Mouse (Mus musculus) heart, embryonic 16.5 days (tissue): Measurements from ENCODE around the gene Olfr1249. TPM values are rescaled to one million over a fixed set of nuclear protein-coding genes. Genes with fewer than 3 reads are reported as not detected.
"Not testable (repeated sequence)": the region's sequence is repeated elsewhere in the genome, so short reads cannot be mapped to it uniquely, and the experiment has no call there.

ENCODE experiments used
- ATAC-seq: fragments of 200-750 bp; cut with Nextera tagmentation; replicated peaks from 2 replicates; pipeline ENCODE4 v1.8.0; 2017; ENCODE audit warnings: moderate number of reproducible peaks; ENCODE audit not compliant: insufficient read depth, low FRiP score; ENCODE audit errors: extremely low read depth
- H3K27ac ChIP-seq: fragments of 300-500 bp; sonication (generic); 2 replicates; pipeline ENCODE4 v1.5.1; 2014; ENCODE audit warnings: mild to moderate bottlenecking, low read length, control low read depth, moderate library complexity
- H3K27me3 ChIP-seq: fragments of 300-500 bp; sonication (generic); 2 replicates; pipeline ENCODE4 v1.6.1; 2014; ENCODE audit warnings: low read length, mixed read lengths; ENCODE audit not compliant: control insufficient read depth, insufficient read depth
- H3K36me3 ChIP-seq: fragments of 300-500 bp; sonication (generic); 2 replicates; pipeline ENCODE4 v1.6.1; 2014; ENCODE audit not compliant: control insufficient read depth, insufficient read depth
- H3K4me1 ChIP-seq: fragments of 300-500 bp; sonication (generic); 2 replicates; pipeline ENCODE4 v1.6.1; 2014; ENCODE audit warnings: low read length, mixed read lengths; ENCODE audit not compliant: control insufficient read depth, insufficient read depth
- H3K4me2 ChIP-seq: fragments of 300-500 bp; sonication (generic); 2 replicates; pipeline ENCODE4 v1.6.1; 2014; ENCODE audit warnings: low read depth, mild to moderate bottlenecking, control low read depth, low read length
- H3K4me3 ChIP-seq: fragments of 300-500 bp; sonication (generic); 2 replicates; pipeline ENCODE4 v1.5.1; 2014; ENCODE audit warnings: mild to moderate bottlenecking, control low read depth, low read length
- H3K9ac ChIP-seq: fragments of 300-500 bp; sonication (generic); 2 replicates; pipeline ENCODE4 v1.6.1; 2014; ENCODE audit warnings: low read length, control low read depth
- H3K9me3 ChIP-seq: fragments of 300-500 bp; sonication (generic); replicated peaks from 2 replicates; pipeline ENCODE4 v1.6.1; 2016; ENCODE audit warnings: low read length; ENCODE audit not compliant: control insufficient read depth
- WGBS: fragments of 180-500 bp; shearing (Covaris S2); extraction: QIAGEN DNeasy Blood & Tissue Kit; methylation state at CpG from one replicate; pipeline ENCODE4 v1.1.7; 2014; 5-methylcytosine and 5-hydroxymethylcytosine counted together
- polyA plus RNA-seq: library from polyadenylated mRNA; unstranded; fragments of >200 nt; fragmentation: Nextera tagmentation; extraction: Ambion mirVana; gene quantifications from 2 replicates; pipeline ENCODE4 v1.2.1, GENCODE M21; 2015

Olfr1249 gene
- not detected in 2 replicates for polyA plus RNA-seq

GRCm38 (mm10) chr2:89634883-89635282 lies at the start of gene Olfr1249:
Gene Olfr1249 (minus strand): TSS chr2:89634983.
- Histone ChIP-seq H3K9me3 (no peaks in the 10 kb centered on the region), H3K4me1 (no peaks in the 10 kb centered on the region), H3K27ac (no peak within 1 kb of the TSS), H3K36me3 (no peaks in the 10 kb centered on the region), H3K4me2 (no peak within 1 kb of the TSS), H3K27me3 (no peaks in the 10 kb centered on the region), H3K4me3 (no peak within 1 kb of the TSS), H3K9ac (no peak within 1 kb of the TSS)
- no peak for ATAC-seq
- 85% methylated on average over 2 of the region's 2 CpGs for WGBS

- no peaks in the 10 kb centered on the region for H3K4me1 ChIP-seq
- no peak for ATAC-seq
- no peaks in the 10 kb centered on the region for H3K9me3 ChIP-seq
- no peak within 1 kb of the TSS for H3K9ac ChIP-seq
- no peak within 1 kb of the TSS for H3K27ac ChIP-seq
- H3K27me3 ChIP-seq: no peaks in the 10 kb centered on the region
- no peak within 1 kb of the TSS for H3K4me3 ChIP-seq
- H3K36me3 ChIP-seq: no peaks in the 10 kb centered on the region
- no peak within 1 kb of the TSS for H3K4me2 ChIP-seq
Observed at GRCm38 (mm10) chr2:89671836-89672235, 37.1 kb upstream of the Olfr1249 start, which contains the start of gene Olfr1251. Gene Olfr1251 (minus strand): TSS chr2:89671936.

GRCm38 (mm10) chr2:89661367-89661766 lies 26.6 kb upstream of the Olfr1249 start, which contains the start of gene Olfr1250:
Gene Olfr1250 (minus strand): TSS chr2:89661467.
- no peaks in the 10 kb centered on the region for H3K4me1 ChIP-seq
- H3K9ac ChIP-seq: no peak within 1 kb of the TSS
- H3K27me3 ChIP-seq: no peaks in the 10 kb centered on the region
- H3K36me3 ChIP-seq: no peaks in the 10 kb centered on the region
- H3K4me2 ChIP-seq: no peak within 1 kb of the TSS
- ATAC-seq: no peak
- H3K9me3 ChIP-seq: no peaks in the 10 kb centered on the region
- H3K27ac ChIP-seq: no peak within 1 kb of the TSS
- no peak within 1 kb of the TSS for H3K4me3 ChIP-seq

GRCm38 (mm10) chr2:89618145-89618544 lies 16.6 kb downstream of the Olfr1249 start, which contains the start of gene Olfr1248:
Gene Olfr1248 (minus strand): TSS chr2:89618245.
- not testable (repeated sequence) for H3K4me2 ChIP-seq, ATAC-seq, H3K27me3 ChIP-seq, H3K36me3 ChIP-seq, H3K9ac ChIP-seq, H3K4me1 ChIP-seq, H3K27ac ChIP-seq, H3K9me3 ChIP-seq, H3K4me3 ChIP-seq
- WGBS: 92% methylated on average over 1 of the region's 1 CpGs

GRCm38 (mm10) chr2:89614030-89614429 lies 20.8 kb downstream of the Olfr1249 start, which contains the start of gene Olfr1247:
Gene Olfr1247 (minus strand): TSS chr2:89614130.
- Histone ChIP-seq H3K4me3 (no peak within 1 kb of the TSS), H3K4me1 (no peaks in the 10 kb centered on the region), H3K27ac (no peak within 1 kb of the TSS), H3K9ac (no peak within 1 kb of the TSS), H3K9me3 (no peaks in the 10 kb centered on the region), H3K4me2 (no peak within 1 kb of the TSS), H3K27me3 (no peaks in the 10 kb centered on the region), H3K36me3 (no peaks in the 10 kb centered on the region)
- no peak for ATAC-seq
- WGBS: 84% methylated on average over 2 of the region's 2 CpGs

- Histone ChIP-seq H3K36me3 (no peaks in the 10 kb centered on the region), H3K27me3 (no peaks in the 10 kb centered on the region), H3K4me2 (no peak within 1 kb of the TSS), H3K9ac (no peak within 1 kb of the TSS), H3K4me3 (no peak within 1 kb of the TSS), H3K27ac (no peak within 1 kb of the TSS), H3K4me1 (no peaks in the 10 kb centered on the region), H3K9me3 (no peaks in the 10 kb centered on the region)
- WGBS: 64% methylated on average over 2 of the region's 2 CpGs
- no peak for ATAC-seq
Observed at GRCm38 (mm10) chr2:89593057-89593456, 41.7 kb downstream of the Olfr1249 start, which contains the start of gene Olfr1246. Gene Olfr1246 (minus strand): TSS chr2:89593157.

Other genes starting within 250 kb of the Olfr1249 start
- not detected in 2 replicates for gene Olfr1238, start 225.3 kb downstream of the Olfr1249 start, polyA plus RNA-seq
- gene Olfr1239, start 214.6 kb downstream of the Olfr1249 start, polyA plus RNA-seq: not detected in 2 replicates
- not detected in 2 replicates for gene Olfr1240, start 192.0 kb downstream of the Olfr1249 start, polyA plus RNA-seq
- not detected in 2 replicates for gene Olfr1241, start 147.9 kb downstream of the Olfr1249 start, polyA plus RNA-seq
- gene Olfr1242, start 136.6 kb downstream of the Olfr1249 start, polyA plus RNA-seq: not detected in 2 replicates
- not detected in 2 replicates for gene Olfr1243, start 103.5 kb downstream of the Olfr1249 start, polyA plus RNA-seq
- gene Olfr1245, start 56.5 kb downstream of the Olfr1249 start, polyA plus RNA-seq: not detected in 2 replicates
- gene Olfr1246, start 41.8 kb downstream of the Olfr1249 start, polyA plus RNA-seq: not detected in 2 replicates
- gene Olfr1247, start 20.9 kb downstream of the Olfr1249 start, polyA plus RNA-seq: not detected in 2 replicates
- gene Olfr1248, start 16.7 kb downstream of the Olfr1249 start, polyA plus RNA-seq: not detected in 2 replicates
- gene Olfr1250, start 26.5 kb upstream of the Olfr1249 start, polyA plus RNA-seq: not detected in 2 replicates
- not detected in 2 replicates for gene Olfr1251, start 37.0 kb upstream of the Olfr1249 start, polyA plus RNA-seq
- gene Olfr1252, start 90.0 kb upstream of the Olfr1249 start, polyA plus RNA-seq: not detected in 2 replicates
- gene Olfr1253, start 122.1 kb upstream of the Olfr1249 start, polyA plus RNA-seq: not detected in 2 replicates
- not detected in 2 replicates for gene Olfr1254, start 158.6 kb upstream of the Olfr1249 start, polyA plus RNA-seq
- not detected in 2 replicates for gene Olfr1255, start 177.1 kb upstream of the Olfr1249 start, polyA plus RNA-seq
- gene Olfr1256, start 206.6 kb upstream of the Olfr1249 start, polyA plus RNA-seq: not detected in 2 replicates
- gene Olfr48, start 213.2 kb upstream of the Olfr1249 start, polyA plus RNA-seq: not detected in 2 replicates
- gene Olfr1257, start 243.5 kb upstream of the Olfr1249 start, polyA plus RNA-seq: not detected in 2 replicates